Mouse (Mus musculus): ENCODE results near the gene Plcl1.
"Not testable (repeated sequence)": the region's sequence is repeated elsewhere in the genome, so short reads cannot be mapped to it uniquely, and the experiment has no call there.

Gene Plcl1

DNA sequence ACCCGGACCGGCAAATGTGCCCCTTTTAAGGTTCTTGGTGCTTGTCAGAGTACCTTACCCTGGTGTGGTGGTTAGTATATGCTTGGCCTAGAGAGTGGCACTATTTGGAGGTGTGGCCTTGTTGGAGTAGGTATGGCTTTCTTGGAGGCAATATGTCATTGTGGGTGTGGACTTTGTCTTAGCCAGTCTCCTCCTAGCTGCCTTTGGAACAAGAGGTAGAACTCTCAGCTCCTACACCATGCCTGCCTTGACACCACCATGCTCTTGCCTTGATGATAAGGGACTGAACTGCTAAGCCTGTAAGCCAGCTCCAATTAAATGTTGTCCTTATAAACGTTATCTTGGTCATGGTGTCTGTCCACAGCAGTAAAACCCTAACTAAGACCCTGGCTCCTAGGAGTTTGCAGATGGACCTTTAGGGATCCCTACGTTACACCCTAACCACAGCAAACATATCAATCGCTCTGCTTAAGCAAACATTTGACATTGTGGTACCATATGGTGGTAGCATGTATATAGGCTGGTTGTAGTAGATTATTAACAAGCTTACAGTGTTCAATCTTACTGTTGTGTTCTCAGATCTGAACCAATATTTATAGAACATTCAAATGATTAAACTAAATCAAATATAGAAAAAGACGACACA, 39.4 kb downstream of the Plcl1 start:
- DNase-seq: no peak

DNA sequence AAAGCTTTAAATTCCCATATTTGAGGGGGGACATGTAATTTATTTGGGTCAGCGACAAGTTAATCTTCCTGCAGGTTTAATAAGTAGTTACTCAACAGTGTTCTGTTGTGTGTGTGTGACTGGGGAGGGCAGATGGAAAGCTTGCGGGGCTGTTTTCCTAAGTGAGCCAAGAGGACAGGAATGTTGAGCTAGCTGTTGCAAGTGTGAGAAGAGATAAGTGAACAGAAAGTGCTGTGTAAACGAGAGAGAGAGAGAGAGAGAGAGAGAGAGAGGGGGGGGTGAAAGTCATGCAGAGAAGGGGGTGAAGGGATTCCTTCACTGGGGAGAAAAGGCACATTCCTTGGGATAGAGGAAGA, 39.9 kb downstream of the Plcl1 start:
- no peak for DNase-seq

DNA sequence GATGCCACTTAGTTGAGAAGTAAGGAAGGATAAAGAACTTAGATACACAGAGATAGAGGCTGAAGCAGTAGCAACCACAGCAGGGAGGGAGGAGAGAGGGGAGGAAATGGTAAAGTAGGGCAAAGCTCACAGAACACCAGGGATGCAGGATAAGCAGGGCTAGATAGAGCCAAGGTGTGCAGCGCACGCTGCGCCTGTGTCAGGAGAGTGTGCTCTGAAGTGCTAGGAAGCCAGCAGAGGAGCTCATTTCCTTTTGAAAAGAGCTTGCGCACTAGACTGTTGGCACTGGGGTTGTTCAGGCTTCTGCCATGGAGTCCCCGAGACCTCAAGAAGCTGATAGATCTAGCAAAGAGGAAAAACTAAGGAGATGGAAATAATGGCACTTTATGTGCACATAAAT, 40.6 kb downstream of the Plcl1 start:
- no peak for DNase-seq

DNA sequence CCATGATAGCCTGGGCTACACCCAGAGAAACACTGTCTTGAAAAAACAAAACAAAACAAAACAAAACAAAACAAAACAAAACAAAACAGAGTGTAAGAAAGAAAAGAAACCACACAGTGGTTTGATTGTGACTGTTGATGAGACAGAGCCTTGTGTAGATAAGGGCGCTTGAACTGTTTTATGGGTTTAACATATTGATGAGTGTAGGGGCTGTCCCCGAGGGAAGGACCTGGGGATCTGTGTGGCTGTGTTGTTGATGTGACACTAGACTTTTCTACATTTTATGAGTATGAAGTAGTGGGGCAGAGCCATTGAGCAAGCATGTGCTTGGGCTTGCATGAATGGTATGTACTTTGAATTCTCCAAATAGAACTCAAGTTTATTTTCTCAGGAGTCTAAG, 41.2 kb downstream of the Plcl1 start:
- DNase-seq: no peak

DNA sequence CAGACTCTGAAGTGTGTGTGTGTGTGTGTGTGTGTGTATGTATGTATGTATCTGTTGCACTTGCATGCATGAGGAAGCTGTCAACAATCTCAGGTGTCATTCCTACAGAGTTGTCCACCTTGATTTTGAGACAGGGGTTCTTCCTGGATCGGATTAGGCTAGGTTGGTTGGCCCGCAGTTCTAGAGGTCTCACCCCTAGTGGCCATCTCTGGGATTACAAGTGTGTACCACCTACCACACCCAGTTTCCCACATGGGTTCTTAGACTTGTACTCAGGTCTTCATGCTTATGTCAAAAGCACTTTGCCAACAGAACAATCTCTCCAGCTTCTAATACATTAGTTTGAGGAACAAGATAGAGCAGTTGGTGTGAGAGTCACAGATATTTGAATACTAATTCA, 41.9 kb downstream of the Plcl1 start:
- peak; percentile 27 for DNase-seq

DNA sequence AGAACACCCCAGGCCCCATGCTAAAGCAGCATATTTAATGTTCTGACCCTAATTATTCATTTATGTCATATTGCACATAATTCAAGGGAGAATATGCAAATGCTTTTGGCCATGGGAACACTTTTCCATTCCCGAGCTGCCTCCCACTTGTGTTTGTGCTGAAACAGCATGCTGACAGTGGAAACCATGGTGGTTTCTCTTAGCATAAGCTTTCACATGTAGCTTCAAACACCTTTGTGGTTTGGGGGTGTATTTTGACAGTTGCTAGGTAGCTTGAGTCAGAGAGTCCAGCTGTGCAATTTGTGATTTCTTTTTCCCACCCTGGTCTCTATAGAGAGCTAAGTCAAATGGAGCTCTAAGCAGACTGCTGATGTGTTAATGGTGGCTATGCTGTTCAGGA, 42.4 kb downstream of the Plcl1 start:
- DNase-seq: no peak

DNA sequence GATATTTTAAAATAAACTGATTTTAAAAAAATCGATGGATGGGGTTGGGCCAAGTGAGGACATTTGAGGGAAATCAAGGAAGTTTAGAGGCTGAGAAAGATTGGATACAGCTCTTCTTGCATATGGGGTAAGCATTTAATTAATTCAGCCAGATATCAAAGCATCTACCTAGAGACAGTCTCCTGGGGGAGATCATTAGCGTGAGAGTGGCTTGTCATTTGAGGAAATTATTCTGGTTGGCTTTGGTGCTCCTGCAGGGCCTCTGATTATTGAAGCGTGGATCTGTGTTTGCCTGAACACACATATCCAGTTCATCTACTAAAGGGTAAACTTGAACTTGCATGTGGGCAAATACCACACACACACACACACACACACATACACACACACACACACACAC, 44.1 kb downstream of the Plcl1 start:
- DNase-seq: no peak

DNA sequence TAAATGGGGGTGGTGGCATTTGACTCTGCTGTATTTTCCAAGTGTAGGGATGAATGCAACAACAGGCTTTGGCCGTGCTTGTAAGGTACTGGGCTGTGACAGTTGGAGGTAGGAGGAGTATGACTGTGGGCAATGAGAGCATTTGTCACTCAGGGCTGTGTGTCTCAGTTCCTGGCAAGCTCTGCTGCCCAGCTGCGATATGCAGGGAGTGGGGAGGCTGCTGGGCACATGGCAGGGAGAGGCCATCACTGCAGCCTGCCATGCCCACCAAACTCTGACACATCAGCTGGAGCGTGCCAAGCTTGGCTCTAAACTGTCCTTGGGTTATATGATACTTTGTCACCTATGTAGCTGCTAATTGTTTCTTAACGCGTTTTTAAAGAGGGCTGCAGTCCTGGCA, 48.4 kb downstream of the Plcl1 start:
- peak; percentile 24 for DNase-seq

DNA sequence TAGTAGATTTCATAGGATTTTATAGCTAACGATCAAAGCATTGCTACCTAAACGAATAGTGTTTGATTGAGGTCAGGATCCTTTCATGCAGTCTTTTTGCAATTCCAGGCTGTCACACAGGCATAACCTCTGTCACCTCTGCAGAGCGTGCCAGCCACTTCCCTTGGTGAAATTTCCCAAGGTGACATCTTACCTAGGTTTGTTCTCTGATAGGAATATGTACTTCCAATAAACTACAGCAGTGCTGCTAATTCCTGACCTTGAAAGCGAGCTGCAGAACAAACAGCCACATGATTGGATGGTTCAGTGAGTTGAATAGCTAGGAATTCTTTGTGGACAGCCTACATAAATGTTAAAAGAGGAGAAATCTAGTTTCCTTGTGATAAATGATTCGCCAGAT, 56.6 kb downstream of the Plcl1 start:
- no peak for DNase-seq

DNA sequence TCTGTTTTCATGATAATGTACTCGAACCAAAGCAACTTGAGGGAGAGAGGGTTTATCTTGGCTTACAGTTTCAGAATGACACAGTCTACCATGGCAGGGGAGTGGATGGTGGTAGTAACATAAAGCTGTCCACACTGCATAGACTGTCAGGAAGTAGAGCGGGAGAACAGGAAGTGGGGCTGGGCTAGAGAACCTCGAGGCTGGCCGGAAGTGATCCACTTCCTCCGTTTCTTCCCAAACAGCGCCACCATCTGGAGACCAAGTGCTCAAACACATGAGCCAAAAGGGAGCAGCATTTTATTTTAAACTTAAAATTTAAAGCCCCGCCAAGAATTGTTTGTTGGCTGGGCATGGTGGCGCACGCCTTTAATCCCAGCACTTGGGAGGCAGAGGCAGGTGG, 68.0 kb downstream of the Plcl1 start:
- DNase-seq: no peak

DNA sequence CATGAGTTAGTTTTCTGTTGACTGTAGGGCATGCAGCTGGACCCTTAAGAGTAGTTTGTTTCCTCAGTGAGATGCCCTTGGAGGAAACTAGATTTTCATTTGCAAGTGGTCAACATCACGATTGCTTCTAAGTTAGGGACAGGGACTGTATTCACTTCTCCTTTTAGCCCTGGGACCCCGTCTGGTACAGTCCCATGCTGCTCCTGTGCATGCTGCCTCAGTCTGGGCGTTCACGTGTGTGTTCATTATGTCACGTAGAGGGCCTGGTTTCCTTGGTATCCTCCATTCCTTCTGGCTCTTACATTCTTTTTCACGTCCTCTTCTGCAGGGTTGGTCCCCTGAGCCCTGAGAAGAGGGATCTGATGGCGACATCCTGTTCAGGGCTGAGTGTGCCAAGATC, 69.3 kb downstream of the Plcl1 start:
- no peak for DNase-seq

DNA sequence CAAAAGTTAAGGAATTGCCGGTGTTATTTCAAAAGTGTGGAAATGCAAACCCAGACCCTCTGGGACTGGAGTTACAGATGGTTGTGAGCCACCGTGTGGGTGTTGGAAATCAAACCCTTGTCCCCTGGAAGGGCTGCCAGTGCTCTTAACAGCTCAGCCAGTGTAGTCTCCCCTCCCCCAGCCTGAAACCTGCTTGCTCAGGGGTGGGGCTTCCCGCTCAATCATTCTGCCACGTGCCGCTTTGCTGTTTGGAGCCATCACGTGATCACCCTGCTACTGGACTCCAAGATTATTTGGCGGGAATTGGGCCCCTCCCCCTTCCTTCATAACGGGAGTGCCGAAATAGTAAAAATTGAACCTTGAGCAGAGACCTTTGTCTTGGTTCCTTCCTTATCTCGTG, 81.7 kb downstream of the Plcl1 start:
- not testable (repeated sequence) for DNase-seq

DNA sequence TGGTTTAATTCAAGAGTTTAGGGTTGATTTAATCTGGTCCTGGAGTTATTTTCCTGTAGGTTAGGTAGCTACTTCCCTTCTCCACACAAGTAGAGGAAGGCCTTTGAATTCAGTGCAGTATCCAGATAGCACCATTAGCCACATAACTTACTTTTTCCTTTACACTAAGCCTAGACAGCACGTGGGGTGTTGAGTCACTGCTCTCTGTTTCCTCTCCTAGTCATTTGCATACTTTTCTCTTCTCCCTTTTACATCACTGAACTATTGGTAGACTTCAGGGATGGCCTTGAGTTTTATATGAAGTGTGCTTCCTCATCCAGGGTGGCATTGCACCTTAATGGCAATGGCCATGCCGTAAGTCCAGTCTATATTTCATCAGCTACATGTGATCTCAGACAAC, 82.5 kb downstream of the Plcl1 start:
- DNase-seq: no peak

DNA sequence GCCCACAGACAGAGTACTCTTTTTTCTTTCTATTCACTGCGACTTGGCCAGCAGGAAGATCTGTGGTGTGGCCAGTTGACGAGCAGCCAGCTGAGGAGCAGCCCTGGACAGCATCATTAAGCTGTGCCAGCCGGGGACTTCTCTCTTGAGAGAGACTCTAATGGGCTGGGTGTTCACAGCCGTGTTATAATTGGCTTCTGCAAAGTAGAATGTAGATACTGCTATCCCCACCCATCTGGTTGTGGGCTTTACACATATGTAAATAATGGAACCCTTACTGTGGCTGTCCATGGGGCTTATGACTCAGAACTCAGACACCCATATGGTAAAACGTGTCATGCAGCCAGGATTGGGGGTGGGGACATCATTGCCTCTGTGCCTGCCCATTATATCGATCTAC, 83.6 kb downstream of the Plcl1 start:
- peak; percentile 83 for DNase-seq

DNA sequence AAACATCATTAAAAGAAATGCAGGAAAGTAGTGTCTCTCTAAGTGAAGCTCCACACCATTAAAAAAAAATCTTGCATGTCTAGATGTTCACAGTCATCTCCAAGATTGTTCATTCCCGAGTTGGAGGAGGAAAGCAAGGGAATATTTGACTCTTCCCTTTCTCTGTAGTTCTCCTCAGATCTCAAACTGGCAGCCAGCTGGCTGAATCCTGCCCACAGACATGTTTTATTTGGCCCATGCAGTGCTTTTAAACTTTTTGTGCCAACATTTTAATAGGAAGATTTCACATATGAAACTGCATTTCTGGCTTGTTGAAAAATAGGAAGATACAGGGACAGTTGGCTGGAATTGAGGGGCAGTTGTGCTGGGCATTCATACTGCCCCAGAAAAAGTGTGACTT, 94.2 kb downstream of the Plcl1 start:
- DNase-seq: no peak

DNA sequence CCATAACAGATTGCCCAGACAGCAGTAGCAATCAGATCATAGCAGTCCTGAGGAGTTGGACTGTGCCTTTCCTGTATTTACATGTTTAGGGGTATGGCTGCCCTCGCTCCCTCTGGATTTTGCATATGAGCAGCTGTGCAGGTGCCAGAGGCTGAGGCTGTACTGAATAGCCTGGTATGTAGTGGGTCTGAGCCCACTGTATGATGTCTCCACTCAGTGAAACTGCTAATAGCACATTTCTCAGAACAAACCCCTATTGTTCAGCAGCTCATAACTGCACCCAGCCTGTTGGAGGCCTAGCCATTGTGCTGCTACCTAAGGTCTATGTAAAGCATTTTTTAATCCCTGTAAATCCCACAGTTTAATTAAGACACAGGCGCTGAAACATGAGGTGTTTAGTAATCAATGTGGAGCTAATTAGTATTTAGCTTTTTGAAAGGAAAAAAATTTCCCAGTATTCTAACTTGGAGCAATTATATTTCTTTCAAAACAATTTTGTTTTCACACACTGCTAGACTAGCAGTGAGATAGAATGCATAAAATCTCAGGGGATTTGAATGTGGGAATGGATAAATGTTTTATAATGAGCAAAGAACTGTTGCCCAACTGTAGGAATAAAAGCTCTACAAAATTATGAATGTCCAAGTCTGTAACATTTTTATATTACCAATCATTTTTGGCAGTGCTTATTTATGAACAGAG, 95.4 kb downstream of the Plcl1 start:
- peak; percentile 84 for DNase-seq

DNA sequence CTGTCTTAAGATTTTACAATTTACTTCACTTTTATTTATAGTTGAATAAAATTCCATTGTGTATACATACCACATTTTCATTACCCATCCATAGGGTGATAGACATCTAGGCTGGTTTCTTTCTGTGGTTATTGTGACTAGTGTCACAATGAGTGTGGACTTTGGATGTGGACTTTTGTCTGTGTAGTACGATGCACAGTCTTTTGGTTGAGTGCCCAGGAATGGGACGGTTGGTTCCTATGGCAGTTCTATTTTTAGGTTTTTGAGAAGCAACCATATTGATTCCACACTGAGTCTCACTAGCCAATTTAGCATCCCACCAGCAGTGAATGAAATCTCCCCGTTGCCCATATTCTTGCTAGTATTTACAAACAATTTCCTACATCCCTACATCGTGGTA, 100.1 kb downstream of the Plcl1 start:
- DNase-seq: no peak

DNA sequence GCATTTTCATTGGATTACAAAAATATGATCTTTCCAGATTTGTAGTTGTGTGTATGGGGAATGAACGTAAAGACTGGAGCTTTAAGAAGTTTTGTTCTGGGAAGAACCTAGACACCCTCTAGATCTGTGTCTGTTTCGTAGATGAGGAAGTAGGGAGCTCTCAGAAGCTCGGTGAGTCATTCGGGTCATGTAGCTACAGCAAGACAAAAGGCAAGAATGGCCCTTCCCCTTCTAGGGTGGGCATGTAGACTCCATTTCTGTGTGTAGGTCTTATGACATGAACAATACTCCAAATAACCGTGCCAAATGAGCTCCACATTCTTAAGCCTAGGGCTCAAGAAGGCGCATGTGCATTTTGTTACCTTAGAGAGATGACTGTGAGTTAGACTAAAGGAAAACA, 101.3 kb downstream of the Plcl1 start:
- DNase-seq: no peak

DNA sequence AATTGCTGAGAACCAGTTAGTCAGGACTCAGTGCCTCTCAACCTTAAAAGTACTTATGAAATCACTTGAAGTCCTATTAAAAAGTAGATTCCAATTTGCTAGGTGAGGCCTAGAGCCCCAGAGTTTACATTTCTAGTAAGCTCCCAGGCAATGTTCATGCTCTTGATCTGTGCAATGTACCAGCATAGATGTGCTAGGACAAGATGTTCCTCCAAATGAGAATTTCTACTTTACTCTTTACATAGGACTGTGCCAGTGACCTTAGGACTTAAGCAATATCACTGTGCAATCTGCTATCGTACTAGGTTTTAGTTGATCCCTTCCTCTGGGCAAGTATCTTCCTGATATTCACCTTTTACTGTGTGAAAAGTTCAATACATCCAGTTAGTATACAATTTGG, 103.9 kb downstream of the Plcl1 start:
- no peak for DNase-seq

DNA sequence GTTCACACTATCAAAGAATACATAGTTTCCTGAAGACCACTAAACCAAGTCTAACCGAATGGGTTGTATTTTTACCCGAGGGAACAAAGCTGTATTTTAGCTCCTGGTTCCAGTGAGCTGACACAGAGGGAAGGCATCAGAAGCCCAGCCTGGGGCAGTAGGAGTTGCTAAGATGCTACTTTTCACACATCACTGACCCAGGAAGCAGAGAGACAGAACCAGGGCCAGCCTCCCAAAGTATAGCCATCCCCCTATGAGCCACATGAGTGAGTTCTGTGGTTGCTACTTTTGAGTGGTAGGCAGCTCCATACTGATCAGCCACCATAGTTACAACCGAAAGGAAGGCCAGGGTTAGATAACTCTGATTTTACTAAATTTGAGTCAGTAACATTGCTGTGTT, 106.4 kb downstream of the Plcl1 start:
- no peak for DNase-seq

DNA sequence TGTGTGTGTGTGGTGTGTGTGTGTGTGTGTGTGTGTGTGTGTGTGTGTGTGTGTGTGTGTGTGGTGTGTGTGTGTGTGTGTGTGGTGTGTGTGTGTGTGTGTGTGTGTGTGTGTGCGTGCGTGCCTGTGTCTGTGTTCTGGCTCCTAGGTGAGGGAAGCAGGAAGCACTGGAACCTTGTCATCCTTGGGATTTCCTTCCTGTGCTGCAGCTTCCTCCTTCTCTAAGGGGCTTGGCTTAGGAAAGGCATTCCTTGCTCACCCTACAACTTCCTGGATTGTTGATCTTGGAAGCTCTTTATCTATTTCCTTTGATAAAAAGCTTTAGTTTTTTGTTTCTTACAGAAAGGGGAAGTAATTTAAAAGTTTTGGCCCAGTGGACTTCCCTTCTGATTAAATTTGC, 107.1 kb downstream of the Plcl1 start:
- not testable (repeated sequence) for DNase-seq

DNA sequence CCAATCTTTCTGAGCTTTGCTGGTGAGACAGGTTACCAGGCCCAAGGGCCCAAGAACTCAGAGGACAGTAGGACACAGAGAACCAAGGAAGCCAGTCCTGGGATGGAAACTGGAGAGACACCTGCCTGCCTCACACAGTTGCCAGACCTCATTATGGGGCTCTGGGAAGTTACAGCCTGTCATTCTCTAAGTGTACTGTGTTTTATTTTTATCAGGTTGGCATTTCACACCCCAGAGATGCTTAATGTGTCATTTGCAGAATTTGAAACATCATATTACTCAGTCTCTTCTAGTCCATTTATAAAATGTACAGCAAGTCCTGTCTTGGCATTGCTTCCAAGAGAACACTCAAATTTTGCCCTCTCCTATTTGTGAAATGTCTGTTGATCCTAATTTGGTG, 111.5 kb downstream of the Plcl1 start:
- DNase-seq: no peak

DNA sequence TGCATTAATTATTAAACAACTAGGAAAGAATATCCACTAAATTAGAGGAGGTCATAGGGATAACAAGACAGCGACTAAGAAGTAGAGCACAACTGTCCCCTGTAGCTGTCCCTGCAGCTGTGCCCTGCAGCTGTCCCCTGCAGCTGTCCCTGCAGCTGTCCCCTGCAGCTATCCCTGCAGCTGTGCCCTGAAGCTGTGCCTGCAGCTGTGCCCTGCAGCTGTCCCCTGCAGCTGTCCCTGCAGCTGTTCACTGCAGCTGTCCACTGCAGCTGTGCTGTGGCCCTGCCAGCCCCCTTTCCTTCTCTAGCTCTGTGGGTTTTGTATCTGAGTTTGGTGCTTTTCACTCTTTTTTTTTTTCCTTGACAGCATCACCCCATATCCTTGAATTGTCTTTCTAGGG, 118.2 kb downstream of the Plcl1 start:
- no peak for DNase-seq

DNA sequence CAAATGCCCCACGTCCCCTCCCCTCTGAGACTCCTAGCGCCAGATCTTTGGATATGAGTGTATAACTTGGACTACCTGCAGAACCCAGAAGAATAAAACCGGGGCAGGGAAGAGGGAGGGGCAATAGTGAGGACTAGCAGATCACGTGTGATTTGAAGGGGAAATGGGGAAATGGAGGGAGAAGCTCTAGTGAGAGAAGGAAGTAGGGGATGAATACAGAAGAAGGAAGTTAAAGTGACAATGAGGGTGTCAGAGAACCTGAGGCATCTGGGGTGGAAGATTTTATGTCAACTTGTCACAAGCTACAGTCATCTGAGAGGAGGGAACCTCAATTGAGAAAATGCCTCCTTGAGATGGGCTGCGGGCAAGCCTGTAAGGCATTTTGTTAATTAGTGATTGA, 119.4 kb downstream of the Plcl1 start:
- DNase-seq: no peak

DNA sequence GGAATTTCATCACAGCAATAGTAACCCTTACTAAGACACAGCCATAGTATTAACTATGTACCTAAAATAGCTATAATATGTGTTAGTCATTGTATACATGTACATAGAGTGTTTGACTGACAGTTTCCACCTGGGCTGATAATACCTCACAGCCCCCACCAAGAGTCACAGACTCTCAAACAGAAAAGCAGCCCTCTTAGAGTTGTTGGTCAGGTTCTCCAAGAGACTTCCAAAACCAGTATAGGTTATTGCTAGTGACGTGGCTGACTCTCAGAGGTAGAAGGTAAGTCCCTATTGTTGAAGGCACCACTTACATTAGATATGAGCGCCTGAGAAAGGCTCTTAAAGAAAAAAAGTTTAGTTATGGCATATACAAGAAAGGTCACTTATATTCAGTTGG, 120.0 kb downstream of the Plcl1 start:
- no peak for DNase-seq
